Mouse (Mus musculus): ENCODE data around the gene Lrrc26.

Gene Lrrc26

GRCm38 (mm10) chr2:25265897-25266656 is 23.6 kb upstream of the Lrrc26 start:
- no peak for DNase-seq (ENCODE audit: low read depth, low spot score)

GRCm38 (mm10) chr2:25266720-25267119 is 23.0 kb upstream of the Lrrc26 start:
- no peak for DNase-seq (ENCODE audit: low read depth, low spot score)

- DNase-seq (ENCODE audit: low read depth, low spot score), result no peak
Observed at GRCm38 (mm10) chr2:25267241-25267640, 22.5 kb upstream of the Lrrc26 start.

- no peak for DNase-seq (ENCODE audit: low read depth, low spot score)
Observed at GRCm38 (mm10) chr2:25267746-25268309, 21.9 kb upstream of the Lrrc26 start.

- DNase-seq (ENCODE audit: low read depth, low spot score), result peak; percentile 96
Observed at GRCm38 (mm10) chr2:25271827-25272511, 17.7 kb upstream of the Lrrc26 start, which contains the start of the genes Ssna1 and Anapc2. Gene Ssna1, minus strand, starts transcription at chr2:25272438. Gene Anapc2, plus strand, starts transcription at chr2:25272478.

- DNase-seq (ENCODE audit: low read depth, low spot score), result no peak
Observed at GRCm38 (mm10) chr2:25272515-25272914, 17.2 kb upstream of the Lrrc26 start.

- DNase-seq (ENCODE audit: low read depth, low spot score), result no peak
Observed at GRCm38 (mm10) chr2:25273010-25273409, 16.7 kb upstream of the Lrrc26 start.

GRCm38 (mm10) chr2:25278928-25279882 is 10.5 kb upstream of the Lrrc26 start:
- DNase-seq (ENCODE audit: low read depth, low spot score), result no peak

- DNase-seq (ENCODE audit: low read depth, low spot score), result no peak
Observed at GRCm38 (mm10) chr2:25285551-25285950, 4.2 kb upstream of the Lrrc26 start.

- no peak for DNase-seq (ENCODE audit: low read depth, low spot score)
Observed at GRCm38 (mm10) chr2:25286314-25286713, 3.4 kb upstream of the Lrrc26 start.

GRCm38 (mm10) chr2:25286837-25287636 is 2.7 kb upstream of the Lrrc26 start:
- no peak for DNase-seq (ENCODE audit: low read depth, low spot score)

GRCm38 (mm10) chr2:25287927-25288649 is 1.6 kb upstream of the Lrrc26 start, which contains the start of gene Tmem210:
Gene Tmem210, plus strand, starts transcription at chr2:25288145.
- DNase-seq (ENCODE audit: low read depth, low spot score), result no peak

- no peak for DNase-seq (ENCODE audit: low read depth, low spot score)
Observed at GRCm38 (mm10) chr2:25288734-25289345, 875 bp upstream of the Lrrc26 start.

GRCm38 (mm10) chr2:25290101-25290815 is 543 bp downstream of the Lrrc26 start:
- no peak for DNase-seq (ENCODE audit: low read depth, low spot score)

GRCm38 (mm10) chr2:25290816-25291130 is 1.1 kb downstream of the Lrrc26 start:
- no peak for DNase-seq (ENCODE audit: low read depth, low spot score)

- DNase-seq (ENCODE audit: low read depth, low spot score), result no peak
Observed at GRCm38 (mm10) chr2:25291184-25292053, 1.7 kb downstream of the Lrrc26 start.

- no peak for DNase-seq (ENCODE audit: low read depth, low spot score)
Observed at GRCm38 (mm10) chr2:25292054-25292544, 2.4 kb downstream of the Lrrc26 start.

- peak; percentile 68 for DNase-seq (ENCODE audit: low read depth, low spot score)
Observed at GRCm38 (mm10) chr2:25292856-25293255, 3.1 kb downstream of the Lrrc26 start.

All from retina, postnatal 7 days (tissue).